Mouse (Mus musculus) cerebellum, adult 2 months (tissue): ENCODE measurements at regions not wholly inside any gene's neighbourhood (a gene's known extent, or its start where the extent isn't known, plus 50 kb on each side); places are given as distances from the start of the nearest gene placed in this dataset.

Experiments used
- DNase-seq, 2 experiments: peaks; one replicate each; pipeline ENCODE4 v3.0.0; 2021
- H3K27ac ChIP-seq: fragments of 200-500 bp; 2 replicates; pipeline ENCODE4 v1.5.1; 2012; ENCODE audit warnings: low read length, control low read depth, inconsistent platforms; ENCODE audit not compliant: insufficient read depth
- H3K27me3 ChIP-seq: fragments of 200-500 bp; 2 replicates; pipeline ENCODE4 v1.6.1; 2012; ENCODE audit warnings: inconsistent platforms, mild to moderate bottlenecking, low read length, moderate library complexity; ENCODE audit not compliant: control insufficient read depth, insufficient read depth
- H3K4me1 ChIP-seq: fragments of 200-500 bp; 2 replicates; pipeline ENCODE4 v1.6.1; 2011; ENCODE audit warnings: low read length; ENCODE audit not compliant: control insufficient read depth, insufficient read depth
- H3K4me3 ChIP-seq: fragments of 200-500 bp; replicated peaks from 2 replicates; pipeline ENCODE3; 2011; ENCODE audit warnings: mild to moderate bottlenecking, low read depth, low read length, control low read depth; ENCODE audit not compliant: insufficient read depth
- CTCF ChIP-seq: fragments of 200-500 bp; IDR thresholded peaks from 2 replicates; pipeline ENCODE4 v1.5.1; 2011; ENCODE audit warnings: low read depth, mild to moderate bottlenecking, control low read depth, low read length, moderate library complexity, borderline replicate concordance; ENCODE audit not compliant: insufficient read depth
- POLR2A ChIP-seq: fragments of 200-500 bp; IDR thresholded peaks from 2 replicates; pipeline ENCODE4 v1.6.1; 2011; ENCODE audit warnings: low read length, control low read depth, borderline replicate concordance; ENCODE audit not compliant: insufficient read depth
- WGBS: fragments of 180-500 bp; shearing (Covaris S2); methylation state at CpG from one replicate; pipeline ENCODE4 v1.1.7; 2018; 5-methylcytosine and 5-hydroxymethylcytosine counted together

- 15% methylated on average over 3 of the region's 3 CpGs for WGBS
- peak in 1 of 2 experiments; percentile 1 for DNase-seq
- Histone ChIP-seq H3K4me3 (no peak overlapping the region), H3K4me1 (no peaks in the 10 kb centered on the region; the same call in 1 of the 2 replicates), H3K27ac (no peak overlapping the region), H3K27me3 (no peaks in the 10 kb centered on the region; the same call in 1 of the 2 replicates)
- TF ChIP-seq CTCF (no peak), POLR2A (no peak)
These were observed 617.2 kb downstream of the Epm2a start for GRCm38 (mm10) chr10:11960327-11960922.

DNA sequence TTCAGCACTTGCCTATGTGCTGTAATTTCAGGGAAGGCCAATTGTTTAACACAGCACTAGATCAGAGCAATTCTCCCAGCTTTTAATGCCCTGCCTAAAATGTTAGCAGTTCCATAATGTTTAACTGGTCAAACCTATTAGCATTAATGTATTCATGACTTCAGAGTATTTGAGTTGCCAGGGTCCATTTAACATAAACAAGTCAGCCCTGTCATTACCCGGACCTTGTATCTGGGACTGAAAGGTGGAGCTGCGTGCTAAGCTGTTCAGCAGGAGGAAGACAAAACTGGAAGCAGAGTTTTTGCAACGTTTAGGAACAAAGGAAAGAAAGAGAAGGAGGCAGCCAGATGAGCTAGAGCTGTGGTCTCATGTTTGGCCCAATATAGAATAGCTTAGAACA, 661.8 kb downstream of the Epm2a start:
- Histone ChIP-seq H3K4me1 (no peaks in the 10 kb centered on the region), H3K27me3 (no peaks in the 10 kb centered on the region), H3K4me3 (no peak overlapping the region), H3K27ac (no peak overlapping the region)
- TF ChIP-seq POLR2A (no peak), CTCF (no peak)
- WGBS = 61% methylated on average over 3 of the region's 3 CpGs
- DNase-seq = no peak

GRCm38 (mm10) chr10:12005889-12006288, 662.7 kb downstream of the Epm2a start:
- H3K4me3 ChIP-seq = no peak overlapping the region
- no peak for TF ChIP-seq POLR2A
- TF ChIP-seq CTCF = no peak; the same call in 1 of the 2 replicates
- no peaks in the 10 kb centered on the region for H3K4me1 ChIP-seq
- H3K27me3 ChIP-seq = no peaks in the 10 kb centered on the region
- H3K27ac ChIP-seq = no peak overlapping the region
- DNase-seq = peak in 1 of 2 experiments; percentile 14
- 28% methylated on average over 1 of the region's 1 CpGs for whole genome bisulfite sequencing

DNA sequence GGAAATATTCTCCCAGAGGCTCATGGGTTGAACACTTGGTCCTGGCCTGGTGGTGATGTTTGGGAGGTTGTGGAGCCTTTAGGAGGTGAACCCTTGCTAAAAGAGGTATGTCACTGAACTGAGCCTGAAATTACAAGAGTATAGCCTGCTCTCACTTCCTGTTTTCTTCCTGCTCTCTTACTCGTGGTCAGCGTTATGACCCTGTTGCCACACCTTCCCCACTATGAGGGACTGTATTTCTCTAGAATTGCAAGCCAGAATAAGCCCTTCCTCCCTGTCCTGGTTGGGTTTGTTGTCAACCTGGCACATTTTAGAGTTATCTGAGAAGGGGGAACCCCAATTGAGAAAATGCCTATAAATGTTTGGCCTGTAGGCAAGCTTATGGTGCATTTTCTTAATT, 674.1 kb downstream of the Epm2a start:
- DNase-seq = no peak
- Histone ChIP-seq H3K27me3 (no peaks in the 10 kb centered on the region; the same call in 1 of the 2 replicates), H3K27ac (no peak overlapping the region), H3K4me1 (peaks cover 12% of the 10 kb centered on the region; the same call in 1 of the 2 replicates), H3K4me3 (no peak overlapping the region)
- TF ChIP-seq POLR2A (no peak), CTCF (no peak)
- WGBS = 95% methylated on average over 2 of the region's 2 CpGs

DNA sequence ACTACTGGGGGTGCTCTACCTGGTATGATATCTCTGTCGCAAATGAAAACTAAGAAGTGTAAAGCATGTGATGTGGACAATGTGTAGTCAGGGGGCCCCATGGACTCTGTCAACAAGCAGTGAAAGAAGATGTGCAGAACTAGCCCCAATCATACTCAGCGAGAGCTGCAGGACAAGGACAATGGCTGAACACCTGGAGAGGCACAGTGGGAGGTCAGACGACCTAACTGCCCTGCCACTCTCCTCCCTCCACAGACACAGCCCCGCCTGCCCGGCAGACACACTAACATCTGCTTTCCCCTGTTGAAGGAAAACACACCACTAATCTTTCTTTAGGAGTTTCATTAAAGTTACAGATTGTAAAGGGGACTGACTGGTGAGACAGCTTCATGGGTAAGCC, 675.1 kb downstream of the Epm2a start:
- Histone ChIP-seq H3K4me1 (peaks cover 12% of the 10 kb centered on the region; the same call in 1 of the 2 replicates), H3K27ac (no peak overlapping the region), H3K27me3 (no peaks in the 10 kb centered on the region), H3K4me3 (no peak overlapping the region)
- DNase-seq = peak; percentile 20 to 26
- TF ChIP-seq CTCF = no peak
- TF ChIP-seq POLR2A = no peak
- 71% methylated on average over 5 of the region's 5 CpGs for WGBS

- WGBS = 6% methylated on average over 14 of the region's 14 CpGs
- Histone ChIP-seq H3K27me3 (no peaks in the 10 kb centered on the region), H3K4me1 (peaks cover 12% of the 10 kb centered on the region; the same call in 1 of the 2 replicates), H3K4me3 (peak overlapping the region; percentile 3), H3K27ac (peak overlapping the region; percentile 37; the same call in 1 of the 2 replicates)
- DNase-seq = peak; percentile 80 to 94
- TF ChIP-seq POLR2A = no peak
- TF ChIP-seq CTCF = no peak
These were observed 676.1 kb downstream of the Epm2a start for GRCm38 (mm10) chr10:12019159-12019779.

DNA sequence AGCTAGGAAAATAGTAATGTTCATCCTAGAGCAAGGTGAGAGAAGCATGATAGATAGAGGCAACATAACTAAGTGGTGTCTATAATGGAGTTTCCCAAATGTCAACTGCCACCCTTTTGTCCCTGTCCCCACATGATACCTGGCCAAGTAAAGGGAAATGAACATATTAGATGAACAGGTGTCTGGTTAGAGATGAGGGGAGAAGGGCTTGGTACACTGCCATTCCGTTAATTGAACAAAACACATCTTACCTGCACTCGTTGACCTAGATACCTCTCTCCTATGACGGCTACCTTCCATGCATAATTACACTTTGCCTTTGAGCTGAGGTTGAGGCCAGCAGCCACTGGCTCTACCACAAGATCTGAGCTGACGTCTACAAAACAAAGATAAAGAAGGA, 677.4 kb downstream of the Epm2a start:
- Histone ChIP-seq H3K27me3 (no peaks in the 10 kb centered on the region), H3K4me1 (peaks cover 12% of the 10 kb centered on the region; the same call in 1 of the 2 replicates), H3K27ac (no peak overlapping the region), H3K4me3 (no peak overlapping the region)
- WGBS = 21% methylated on average over 4 of the region's 4 CpGs
- TF ChIP-seq CTCF (no peak), POLR2A (no peak)
- DNase-seq = peak; percentile 33 to 81

DNA sequence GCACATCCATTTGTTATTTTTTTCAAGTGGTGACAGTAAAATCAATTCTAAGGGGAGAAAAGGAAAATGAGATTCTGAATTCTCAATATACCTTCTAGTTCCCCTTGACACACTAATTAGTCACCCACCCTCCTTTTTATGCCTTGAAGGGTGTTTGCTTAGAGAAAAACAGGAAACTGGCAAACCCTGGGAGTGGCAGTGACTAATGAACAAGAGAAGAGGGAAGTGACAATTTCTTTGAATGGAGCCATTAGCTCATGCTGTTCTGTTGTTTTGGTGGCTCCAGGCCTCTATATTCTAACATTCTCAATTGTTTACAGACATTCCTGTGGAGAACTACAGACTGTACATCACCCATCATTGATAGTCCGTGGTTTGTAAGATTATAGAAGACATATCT, 692.0 kb downstream of the Epm2a start:
- 37% methylated on average over 1 of the region's 1 CpGs for WGBS

More for the DNA sequence above, 692.0 kb downstream of the Epm2a start:
- DNase-seq = no peak
- no peak overlapping the region for H3K4me3 ChIP-seq
- TF ChIP-seq POLR2A (no peak), CTCF (no peak)
- no peaks in the 10 kb centered on the region for H3K4me1 ChIP-seq
- H3K27me3 ChIP-seq = no peaks in the 10 kb centered on the region
- H3K27ac ChIP-seq = no peak overlapping the region
